Comparison of ENCODE assay signal across 25 mouse cellular contexts in the genomic region with DNA sequence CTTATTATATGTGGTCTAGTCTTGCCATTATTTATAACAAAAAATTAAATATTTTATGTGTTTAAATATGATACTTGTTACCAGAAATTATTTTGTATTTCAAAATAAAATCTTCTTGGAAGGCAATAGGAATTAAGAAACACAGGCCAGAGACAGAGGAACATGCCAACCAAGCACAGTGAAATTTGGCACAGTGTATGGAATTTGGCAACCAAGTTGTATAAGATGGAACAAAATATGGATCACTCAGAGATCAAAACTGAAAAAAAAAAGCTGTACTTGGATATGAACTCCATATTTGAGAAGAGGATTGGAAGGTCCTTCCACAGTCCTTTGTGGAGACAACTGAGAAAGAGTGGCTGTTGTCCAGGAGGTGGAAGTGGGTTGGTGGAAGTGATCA.
DNase-seq lines count a peak whose midpoint lies in the region; ATAC-seq lines count a peak whose summit lies in the region.
"Had no signal": no experiment of that assay in that cellular context is flagged by ENCODE, and none has a peak within 500 bp of the region (broad histone marks: within the 10 kb centered on the region; RNA-seq: fewer than 3 reads in every experiment).

No protein-coding gene starts in this region.

- H3K9ac ChIP-seq in forebrain, embryonic 16.5 days (replicated peaks; ENCODE audit: low read depth, low read length): no peak overlapping the region
- no peak overlapping the region for H3K9ac ChIP-seq in kidney, embryonic 14.5 days (ENCODE audit: low read depth, low read length)
- H3K9ac ChIP-seq in hindbrain, embryonic 11.5 days (ENCODE audit: low read depth, low read length): no peak overlapping the region
- H3K9ac ChIP-seq: embryonic facial prominence, embryonic 12.5 days; embryonic facial prominence, embryonic 15.5 days; forebrain, embryonic 13.5 days; hindbrain, embryonic 13.5 days; intestine, embryonic 15.5 days had no signal

- no peak for DNase-seq in forebrain, embryonic 10.5 days (ENCODE audit: extremely low spot score, low spot score)
- peak; percentile 54 for DNase-seq in NIH3T3 (ENCODE audit: low read depth)
- DNase-seq in brain, adult 2 months (ENCODE audit: low read depth, low spot score): peak; percentile 21
- no peak for DNase-seq in hindbrain, embryonic 11.5 days (ENCODE audit: low spot score)
- DNase-seq: adrenal gland, adult 8-10 months; adrenal gland, postnatal 36 days; cerebellum, adult 11 months; cerebellum, adult 2 months; cerebellum, adult 9-11 months; cerebellum, postnatal 25 days; gastrocnemius, postnatal 10 days; heart, adult 11 months; kidney, adult 11 months; kidney, adult 8-10 months had no signal

- H3K4me1 ChIP-seq in forebrain, embryonic 16.5 days (replicated peaks; ENCODE audit: control insufficient read depth, insufficient read depth, low read length): 0 out of 2 replicates have a peak, but pooled peaks cover 2% of the 10 kb centered on the region
- no peaks in the 10 kb centered on the region; the same call in 1 of the 2 replicates for H3K4me1 ChIP-seq in forebrain, embryonic 10.5 days
- H3K4me1 ChIP-seq in kidney, embryonic 14.5 days (ENCODE audit: control insufficient read depth, insufficient read depth, low read length): no peaks in the 10 kb centered on the region
- no peaks in the 10 kb centered on the region for H3K4me1 ChIP-seq in hindbrain, embryonic 11.5 days (replicated peaks; ENCODE audit: control insufficient read depth, insufficient read depth, low read length)
- H3K4me1 ChIP-seq: embryonic facial prominence, embryonic 12.5 days; embryonic facial prominence, embryonic 15.5 days; forebrain, embryonic 13.5 days; hindbrain, embryonic 13.5 days; intestine, embryonic 15.5 days had no signal

- no peaks in the 10 kb centered on the region for H3K36me3 ChIP-seq in forebrain, embryonic 16.5 days (ENCODE audit: control insufficient read depth, insufficient read depth)
- H3K36me3 ChIP-seq in forebrain, embryonic 10.5 days (replicated peaks): no peaks in the 10 kb centered on the region
- H3K36me3 ChIP-seq in kidney, embryonic 14.5 days (ENCODE audit: control insufficient read depth, insufficient read depth, low read length): no peaks in the 10 kb centered on the region
- no peaks in the 10 kb centered on the region for H3K36me3 ChIP-seq in hindbrain, embryonic 11.5 days (ENCODE audit: control insufficient read depth, insufficient read depth, low read length)
- H3K36me3 ChIP-seq: embryonic facial prominence, embryonic 12.5 days; embryonic facial prominence, embryonic 15.5 days; hindbrain, embryonic 13.5 days; intestine, embryonic 15.5 days had no signal

- H3K4me2 ChIP-seq in forebrain, embryonic 16.5 days (ENCODE audit: low read length): no peak overlapping the region
- no peak overlapping the region for H3K4me2 ChIP-seq in kidney, embryonic 14.5 days (replicated peaks; ENCODE audit: low read depth, low read length)
- no peak overlapping the region for H3K4me2 ChIP-seq in hindbrain, embryonic 11.5 days (replicated peaks; ENCODE audit: low read depth, low read length)
- H3K4me2 ChIP-seq: embryonic facial prominence, embryonic 12.5 days; embryonic facial prominence, embryonic 15.5 days; forebrain, embryonic 13.5 days; heart, embryonic 11.5 days; hindbrain, embryonic 13.5 days; intestine, embryonic 15.5 days had no signal

- no peak overlapping the region for H3K4me3 ChIP-seq in forebrain, embryonic 16.5 days (replicated peaks; ENCODE audit: low read length)
- no peak overlapping the region for H3K4me3 ChIP-seq in forebrain, embryonic 10.5 days
- no peak overlapping the region for H3K4me3 ChIP-seq in kidney, embryonic 14.5 days (ENCODE audit: low read length)
- H3K4me3 ChIP-seq in hindbrain, embryonic 11.5 days (ENCODE audit: low read depth, low read length): no peak overlapping the region
- H3K4me3 ChIP-seq: embryonic facial prominence, embryonic 12.5 days; embryonic facial prominence, embryonic 15.5 days; forebrain, embryonic 13.5 days; hindbrain, embryonic 13.5 days; intestine, embryonic 15.5 days had no signal

- H3K9me3 ChIP-seq in forebrain, embryonic 16.5 days (ENCODE audit: control insufficient read depth, low read length): no peaks in the 10 kb centered on the region
- no peaks in the 10 kb centered on the region for H3K9me3 ChIP-seq in forebrain, embryonic 10.5 days
- H3K9me3 ChIP-seq in kidney, embryonic 14.5 days (ENCODE audit: control insufficient read depth, low read length): no peaks in the 10 kb centered on the region
- no peaks in the 10 kb centered on the region for H3K9me3 ChIP-seq in hindbrain, embryonic 11.5 days (ENCODE audit: control insufficient read depth, low read length)
- H3K9me3 ChIP-seq: embryonic facial prominence, embryonic 12.5 days; embryonic facial prominence, embryonic 15.5 days; forebrain, embryonic 13.5 days; hindbrain, embryonic 13.5 days; intestine, embryonic 15.5 days had no signal

- H3K27ac ChIP-seq in forebrain, embryonic 16.5 days (ENCODE audit: low read length): no peak overlapping the region
- H3K27ac ChIP-seq in forebrain, embryonic 10.5 days: no peak overlapping the region
- H3K27ac ChIP-seq in kidney, embryonic 14.5 days (ENCODE audit: low read depth, low read length): no peak overlapping the region
- no peak overlapping the region for H3K27ac ChIP-seq in hindbrain, embryonic 11.5 days (ENCODE audit: low read depth, low read length)
- H3K27ac ChIP-seq: embryonic facial prominence, embryonic 12.5 days; embryonic facial prominence, embryonic 15.5 days; forebrain, embryonic 13.5 days; hindbrain, embryonic 13.5 days; intestine, embryonic 15.5 days had no signal

- H3K27me3 ChIP-seq in forebrain, embryonic 16.5 days (replicated peaks; ENCODE audit: control insufficient read depth, insufficient read depth, low read length): no peaks in the 10 kb centered on the region
- no peaks in the 10 kb centered on the region for H3K27me3 ChIP-seq in forebrain, embryonic 10.5 days (ENCODE audit: poor library complexity, severe bottlenecking)
- no peaks in the 10 kb centered on the region for H3K27me3 ChIP-seq in kidney, embryonic 14.5 days (ENCODE audit: control insufficient read depth, insufficient read depth, low read length)
- H3K27me3 ChIP-seq in hindbrain, embryonic 11.5 days (ENCODE audit: control insufficient read depth, insufficient read depth, low read length): no peaks in the 10 kb centered on the region
- H3K27me3 ChIP-seq: embryonic facial prominence, embryonic 12.5 days; embryonic facial prominence, embryonic 15.5 days; forebrain, embryonic 13.5 days; hindbrain, embryonic 13.5 days; intestine, embryonic 15.5 days had no signal

- peak; percentile 33; the same call in 1 of the 2 replicates for ATAC-seq in forebrain, embryonic 16.5 days
- ATAC-seq in kidney, embryonic 14.5 days (ENCODE audit: low FRiP score, low TSS enrichment): no peak
- ATAC-seq in hindbrain, embryonic 11.5 days (ENCODE audit: low FRiP score): no peak
- ATAC-seq: activated CD4-positive, CD25-positive, alpha-beta regulatory T cell, adult 4 months; CD4-positive, CD25-positive, alpha-beta regulatory T cell, adult 4 months; forebrain, embryonic 13.5 days; hindbrain, embryonic 16.5 days; intestine, embryonic 15.5 days had no signal

Comparison
In these comparisons a context has a peak if more than half of its experiments do, and no peak if none do; other contexts are left out.
1. DNase-seq: peak in NIH3T3 (single experiment) and brain, adult 2 months (single experiment); none in forebrain, embryonic 10.5 days (single experiment) and hindbrain, embryonic 11.5 days (single experiment).